Mouse (Mus musculus) heart, embryonic 11.5 days (tissue): ENCODE results near the gene Pyroxd1. TPM values are rescaled to one million over a fixed set of nuclear protein-coding genes. Genes with fewer than 3 reads are reported as not detected.

Source experiments
- ATAC-seq: fragments of 200-750 bp; cut with Nextera tagmentation; replicated peaks from 2 replicates; pipeline ENCODE4 v1.8.0; 2017; ENCODE audit warnings: moderate library complexity; ENCODE audit not compliant: insufficient number of reproducible peaks, low FRiP score, low TSS enrichment
- H3K27ac ChIP-seq: fragments of 300-500 bp; sonication (generic); 2 replicates; pipeline ENCODE4 v1.5.1; 2014; ENCODE audit warnings: mild to moderate bottlenecking, low read depth, low read length
- H3K27me3 ChIP-seq: fragments of 300-500 bp; sonication (generic); 2 replicates; pipeline ENCODE4 v1.6.1; 2014; ENCODE audit warnings: mild to moderate bottlenecking, low read length, mixed read lengths; ENCODE audit not compliant: control insufficient read depth, insufficient read depth
- H3K36me3 ChIP-seq: fragments of 300-500 bp; sonication (generic); 2 replicates; pipeline ENCODE4 v1.6.1; 2014; ENCODE audit warnings: mild to moderate bottlenecking, low read length, moderate library complexity, mixed read lengths; ENCODE audit not compliant: control insufficient read depth, insufficient read depth
- H3K4me1 ChIP-seq: fragments of 300-500 bp; sonication (generic); 2 replicates; pipeline ENCODE4 v1.6.1; 2014; ENCODE audit warnings: low read length; ENCODE audit not compliant: control insufficient read depth, insufficient read depth
- H3K4me2 ChIP-seq: fragments of 300-500 bp; sonication (generic); 2 replicates; pipeline ENCODE4 v1.6.1; 2014; ENCODE audit warnings: mild to moderate bottlenecking, moderate library complexity
- H3K4me3 ChIP-seq: fragments of 300-500 bp; sonication (generic); 2 replicates; pipeline ENCODE4 v1.5.1; 2014; ENCODE audit warnings: low read depth, low read length
- H3K9ac ChIP-seq: fragments of 300-500 bp; sonication (generic); 2 replicates; pipeline ENCODE4 v1.6.1; 2014; ENCODE audit warnings: mild to moderate bottlenecking, low read depth, low read length, moderate library complexity
- H3K9me3 ChIP-seq: fragments of 300-500 bp; sonication (generic); replicated peaks from 2 replicates; pipeline ENCODE4 v1.6.1; 2016; ENCODE audit warnings: low read length; ENCODE audit not compliant: control insufficient read depth
- WGBS: fragments of 180-500 bp; shearing (Covaris S2); extraction: QIAGEN DNeasy Blood & Tissue Kit; methylation state at CpG from one replicate; pipeline ENCODE4 v1.1.7; 2014; ENCODE audit not compliant: insufficient replicate concordance; 5-methylcytosine and 5-hydroxymethylcytosine counted together
- polyA plus RNA-seq: library from polyadenylated mRNA; unstranded; fragments of >200 nt; fragmentation: Nextera tagmentation; extraction: Ambion mirVana; gene quantifications from 2 replicates; pipeline ENCODE4 v1.2.1, GENCODE M21; 2014

The Pyroxd1 gene
- polyA plus RNA-seq, 1 experiment from 2014 or later: 15.8 TPM

- ATAC-seq: no peak
- Histone ChIP-seq H3K4me2 (no peak overlapping the region), H3K4me3 (no peak overlapping the region), H3K36me3 (no peaks in the 10 kb centered on the region), H3K9me3 (no peaks in the 10 kb centered on the region), H3K27ac (no peak overlapping the region), H3K4me1 (peaks cover 8% of the 10 kb centered on the region), H3K9ac (no peak overlapping the region), H3K27me3 (no peaks in the 10 kb centered on the region)
- WGBS: 90% methylated on average over 9 of the region's 9 CpGs
These were observed 39.1 kb downstream of the Pyroxd1 start for GRCm38 (mm10) chr6:142384521-142384920.

- ATAC-seq: peak; percentile 62; the same call in 1 of the 2 replicates
- Histone ChIP-seq H3K4me1 (peaks cover 8% of the 10 kb centered on the region), H3K27ac (0 out of 2 replicates have a peak overlapping the region, but pooled peaks have one; percentile 15), H3K4me3 (peak overlapping the region; percentile 79), H3K9me3 (no peaks in the 10 kb centered on the region), H3K4me2 (peak overlapping the region; percentile 84), H3K9ac (peak overlapping the region; percentile 77), H3K27me3 (no peaks in the 10 kb centered on the region), H3K36me3 (no peaks in the 10 kb centered on the region)
- WGBS: 4% methylated on average over 31 of the region's 31 CpGs
These were observed 41.0 kb downstream of the Pyroxd1 start for GRCm38 (mm10) chr6:142386285-142387010.

GRCm38 (mm10) chr6:142387011-142387754 is 41.7 kb downstream of the Pyroxd1 start, which contains the start of the genes Recql and Golt1b:
Gene Recql, minus strand, starts transcription at chr6:142387087.
Gene Golt1b, plus strand, starts transcription at chr6:142387221.
- under 1% methylated on average over 85 of the region's 87 CpGs for WGBS
- Histone ChIP-seq H3K4me2 (peak within 1 kb of the TSS; percentile 84), H3K27ac (0 out of 2 replicates have a peak within 1 kb of the TSS, but pooled peaks have one; percentile 15)

GRCm38 (mm10) chr6:142387755-142388271 is 42.4 kb downstream of the Pyroxd1 start:
- WGBS: 15% methylated on average over 8 of the region's 8 CpGs
- Histone ChIP-seq H3K9me3 (no peaks in the 10 kb centered on the region), H3K4me1 (peaks cover 8% of the 10 kb centered on the region), H3K4me3 (peak overlapping the region; percentile 79), H3K4me2 (peak overlapping the region; percentile 79), H3K9ac (peak overlapping the region; percentile 87), H3K27me3 (no peaks in the 10 kb centered on the region), H3K27ac (no peak overlapping the region), H3K36me3 (no peaks in the 10 kb centered on the region)
- ATAC-seq: no peak

More at GRCm38 (mm10) chr6:142387011-142387754, 41.7 kb downstream of the Pyroxd1 start, which contains the start of the genes Recql and Golt1b:
- no peaks in the 10 kb centered on the region for H3K27me3 ChIP-seq
- H3K36me3 ChIP-seq: no peaks in the 10 kb centered on the region
- ATAC-seq: peak; percentile 100
- no peaks in the 10 kb centered on the region for H3K9me3 ChIP-seq
- peak within 1 kb of the TSS; percentile 87 for H3K9ac ChIP-seq
- peaks cover 8% of the 10 kb centered on the region for H3K4me1 ChIP-seq
- H3K4me3 ChIP-seq: peak within 1 kb of the TSS; percentile 79

GRCm38 (mm10) chr6:142389101-142389500 is 43.6 kb downstream of the Pyroxd1 start:
- Histone ChIP-seq H3K4me1 (peaks cover 8% of the 10 kb centered on the region), H3K36me3 (no peaks in the 10 kb centered on the region; the same call in 1 of the 2 replicates), H3K4me3 (no peak overlapping the region), H3K27ac (no peak overlapping the region), H3K9me3 (no peaks in the 10 kb centered on the region), H3K27me3 (no peaks in the 10 kb centered on the region), H3K4me2 (no peak overlapping the region), H3K9ac (no peak overlapping the region)
- 76% methylated on average over 2 of the region's 2 CpGs for WGBS
- ATAC-seq: no peak

- Histone ChIP-seq H3K4me2 (no peak overlapping the region), H3K4me3 (no peak overlapping the region), H3K36me3 (peaks cover 8% of the 10 kb centered on the region; the same call in 1 of the 2 replicates), H3K4me1 (peaks cover 5% of the 10 kb centered on the region; the same call in 1 of the 2 replicates), H3K27ac (no peak overlapping the region), H3K9me3 (no peaks in the 10 kb centered on the region), H3K27me3 (no peaks in the 10 kb centered on the region), H3K9ac (no peak overlapping the region)
- WGBS: 73% methylated on average over 5 of the region's 5 CpGs
- ATAC-seq: no peak
These were observed 46.9 kb downstream of the Pyroxd1 start for GRCm38 (mm10) chr6:142392312-142392711.

- peaks cover 8% of the 10 kb centered on the region; the same call in 1 of the 2 replicates for H3K36me3 ChIP-seq
- H3K9me3 ChIP-seq: no peaks in the 10 kb centered on the region
- H3K9ac ChIP-seq: no peak overlapping the region
- ATAC-seq: no peak
- H3K27me3 ChIP-seq: no peaks in the 10 kb centered on the region
- H3K4me3 ChIP-seq: no peak overlapping the region
- no peak overlapping the region for H3K27ac ChIP-seq
- WGBS: 81% methylated on average over 5 of the region's 5 CpGs
- H3K4me2 ChIP-seq: no peak overlapping the region
- H3K4me1 ChIP-seq: no peaks in the 10 kb centered on the region
These were observed 49.2 kb downstream of the Pyroxd1 start for GRCm38 (mm10) chr6:142394669-142395068.

GRCm38 (mm10) chr6:142395756-142396155 is 50.3 kb downstream of the Pyroxd1 start:
- no peaks in the 10 kb centered on the region for H3K4me1 ChIP-seq
- H3K27ac ChIP-seq: no peak overlapping the region
- H3K36me3 ChIP-seq: peaks cover 9% of the 10 kb centered on the region
- no peak for ATAC-seq
- H3K27me3 ChIP-seq: no peaks in the 10 kb centered on the region
- no peak overlapping the region for H3K4me3 ChIP-seq
- no peak overlapping the region for H3K4me2 ChIP-seq
- 92% methylated on average over 6 of the region's 6 CpGs for WGBS
- H3K9me3 ChIP-seq: no peaks in the 10 kb centered on the region
- H3K9ac ChIP-seq: no peak overlapping the region
